Mouse (Mus musculus) megakaryocyte, embryonic 14.5 days (primary cell): ENCODE measurements around the gene Miga2.

Experiments
- FLI1 ChIP-seq: IDR thresholded peaks from 2 replicates; pipeline ENCODE4 v1.6.1; 2012; ENCODE audit warnings: low read length, inconsistent platforms, mixed read lengths
- GATA1 ChIP-seq: IDR thresholded peaks from 3 replicates; pipeline ENCODE4 v1.6.1; 2012; ENCODE audit warnings: mixed read lengths, low read length, inconsistent platforms, borderline replicate concordance

DNA sequence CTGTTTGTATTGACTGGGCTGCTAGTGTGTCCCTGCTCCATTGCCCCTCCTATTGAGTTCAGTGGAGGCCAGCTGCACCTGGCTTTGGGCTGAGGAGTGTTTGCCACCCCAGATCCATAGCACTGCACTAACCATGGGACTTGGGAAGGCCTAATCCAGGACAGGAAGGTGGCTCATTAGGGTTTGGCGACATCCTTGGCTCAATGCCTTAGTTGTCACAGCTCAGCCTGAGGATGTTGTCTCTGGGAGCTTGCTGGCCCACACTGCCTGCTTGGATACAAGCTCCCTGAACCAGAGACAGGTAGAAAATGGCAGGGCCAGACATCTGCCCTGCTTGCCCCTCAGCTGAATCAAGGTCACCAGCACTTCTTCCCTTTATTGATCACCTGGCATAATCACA, 37.5 kb downstream of the Miga2 start:
- no peak for TF ChIP-seq FLI1
- TF ChIP-seq GATA1: no peak
